Mouse (Mus musculus) hindbrain, embryonic 14.5 days (tissue): ENCODE data around the gene Zfp775. TPM values are rescaled to one million over a fixed set of nuclear protein-coding genes. Genes with fewer than 3 reads are reported as not detected.

ENCODE experiments used
- ATAC-seq: fragments of 200-750 bp; cut with Nextera tagmentation; 2 replicates; pipeline ENCODE4 v1.8.0; 2017; ENCODE audit warnings: moderate number of reproducible peaks, mild to moderate bottlenecking, moderate TSS enrichment, moderate library complexity; ENCODE audit not compliant: low FRiP score
- DNase-seq: peaks from one replicate; pipeline ENCODE4 v3.0.0-alpha.2; 2015; ENCODE audit warnings: low spot score
- H3K27ac ChIP-seq: fragments of 300-500 bp; sonication (generic); 2 replicates; pipeline ENCODE4 v1.5.1; 2014; ENCODE audit warnings: mild to moderate bottlenecking, moderate library complexity
- H3K27me3 ChIP-seq: fragments of 300-500 bp; sonication (generic); 2 replicates; pipeline ENCODE4 v1.6.1; 2014; ENCODE audit warnings: mild to moderate bottlenecking, low read length, mixed read lengths; ENCODE audit not compliant: control insufficient read depth, insufficient read depth
- H3K36me3 ChIP-seq: fragments of 300-500 bp; sonication (generic); replicated peaks from 2 replicates; pipeline ENCODE4 v1.6.1; 2014; ENCODE audit not compliant: control insufficient read depth, insufficient read depth
- H3K4me1 ChIP-seq: fragments of 300-500 bp; sonication (generic); replicated peaks from 2 replicates; pipeline ENCODE4 v1.6.1; 2014; ENCODE audit warnings: antibody characterized with exemption, low read length, mixed read lengths; ENCODE audit not compliant: control insufficient read depth, insufficient read depth
- H3K4me2 ChIP-seq: fragments of 300-500 bp; sonication (generic); replicated peaks from 2 replicates; pipeline ENCODE4 v1.6.1; 2014; ENCODE audit warnings: mild to moderate bottlenecking, moderate library complexity
- H3K4me3 ChIP-seq: fragments of 300-500 bp; sonication (generic); replicated peaks from 2 replicates; pipeline ENCODE4 v1.5.1; 2014; ENCODE audit warnings: mild to moderate bottlenecking, low read length
- H3K9ac ChIP-seq: fragments of 300-500 bp; sonication (generic); 2 replicates; pipeline ENCODE4 v1.6.1; 2014
- H3K9me3 ChIP-seq: fragments of 300-500 bp; sonication (generic); 2 replicates; pipeline ENCODE4 v1.6.1; 2016; ENCODE audit warnings: low read length; ENCODE audit not compliant: control insufficient read depth
- WGBS: fragments of 180-500 bp; shearing (Covaris S2); extraction: QIAGEN DNeasy Blood & Tissue Kit; methylation state at CpG from one replicate; pipeline ENCODE4 v1.1.7; 2014; 5-methylcytosine and 5-hydroxymethylcytosine counted together
- polyA plus RNA-seq: library from polyadenylated mRNA; unstranded; fragments of >200 nt; fragmentation: Nextera tagmentation; extraction: Ambion mirVana; gene quantifications from 2 replicates; pipeline ENCODE4 v1.2.1, GENCODE M21; 2014

Zfp775 gene
- polyA plus RNA-seq, 1 experiment from 2014 or later: 11.8 TPM

DNA sequence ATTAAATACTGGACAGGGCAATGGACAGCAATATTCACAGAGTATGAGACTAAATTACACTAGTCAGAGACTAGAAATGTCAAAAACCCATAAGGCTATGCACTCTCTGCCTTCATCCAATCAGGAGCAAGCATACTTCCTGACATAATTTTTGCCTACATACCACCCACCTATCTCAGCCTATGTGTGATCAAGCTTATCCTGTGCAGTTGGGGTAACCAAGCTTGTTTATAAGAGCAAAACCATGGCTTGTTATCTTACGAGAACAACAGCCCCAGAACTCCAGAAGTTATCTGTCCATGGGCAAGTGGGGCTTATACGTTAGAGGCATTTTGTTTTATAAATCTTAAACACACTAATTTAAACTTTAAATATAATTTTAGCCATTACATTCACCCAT is 33.2 kb downstream of the Zfp775 start:
- H3K9me3 ChIP-seq: no peaks in the 10 kb centered on the region
- H3K9ac ChIP-seq: no peak overlapping the region
- H3K27me3 ChIP-seq: no peaks in the 10 kb centered on the region
- WGBS: 85% methylated on average over 2 of the region's 2 CpGs
- 0 out of 2 replicates have a peak, but pooled peaks cover under 1% of the 10 kb centered on the region for H3K4me1 ChIP-seq
- no peaks in the 10 kb centered on the region for H3K36me3 ChIP-seq
- no peak overlapping the region for H3K27ac ChIP-seq
- H3K4me2 ChIP-seq: no peak overlapping the region
- H3K4me3 ChIP-seq: no peak overlapping the region
- DNase-seq (no peak), ATAC-seq (no peak)

DNA sequence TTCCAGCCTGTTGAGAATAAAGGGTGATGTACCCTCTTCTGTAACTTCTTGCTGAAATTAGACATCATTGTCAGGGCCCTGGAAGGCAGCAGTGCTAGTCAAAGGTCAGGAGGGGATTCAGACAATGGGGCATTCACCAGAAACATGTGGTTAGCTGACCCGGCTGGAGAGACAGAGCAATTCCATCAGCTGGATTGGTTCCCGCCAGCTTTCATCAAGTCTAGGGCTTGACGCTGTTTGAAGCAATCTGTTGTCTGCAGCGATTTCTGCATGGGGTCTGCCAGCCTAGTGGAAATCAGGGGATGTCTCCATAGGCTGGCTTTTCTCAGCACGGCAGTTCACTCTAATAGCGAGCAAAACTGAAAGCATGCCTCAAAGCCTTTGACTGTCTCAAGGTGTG is 34.7 kb downstream of the Zfp775 start:
- ATAC-seq (no peak), DNase-seq (no peak)
- no peaks in the 10 kb centered on the region for H3K9me3 ChIP-seq
- no peaks in the 10 kb centered on the region for H3K4me1 ChIP-seq
- H3K4me2 ChIP-seq: no peak overlapping the region
- H3K27ac ChIP-seq: no peak overlapping the region
- H3K9ac ChIP-seq: no peak overlapping the region
- no peaks in the 10 kb centered on the region for H3K36me3 ChIP-seq
- no peaks in the 10 kb centered on the region for H3K27me3 ChIP-seq
- WGBS: 33% methylated on average over 6 of the region's 6 CpGs
- no peak overlapping the region for H3K4me3 ChIP-seq

DNA sequence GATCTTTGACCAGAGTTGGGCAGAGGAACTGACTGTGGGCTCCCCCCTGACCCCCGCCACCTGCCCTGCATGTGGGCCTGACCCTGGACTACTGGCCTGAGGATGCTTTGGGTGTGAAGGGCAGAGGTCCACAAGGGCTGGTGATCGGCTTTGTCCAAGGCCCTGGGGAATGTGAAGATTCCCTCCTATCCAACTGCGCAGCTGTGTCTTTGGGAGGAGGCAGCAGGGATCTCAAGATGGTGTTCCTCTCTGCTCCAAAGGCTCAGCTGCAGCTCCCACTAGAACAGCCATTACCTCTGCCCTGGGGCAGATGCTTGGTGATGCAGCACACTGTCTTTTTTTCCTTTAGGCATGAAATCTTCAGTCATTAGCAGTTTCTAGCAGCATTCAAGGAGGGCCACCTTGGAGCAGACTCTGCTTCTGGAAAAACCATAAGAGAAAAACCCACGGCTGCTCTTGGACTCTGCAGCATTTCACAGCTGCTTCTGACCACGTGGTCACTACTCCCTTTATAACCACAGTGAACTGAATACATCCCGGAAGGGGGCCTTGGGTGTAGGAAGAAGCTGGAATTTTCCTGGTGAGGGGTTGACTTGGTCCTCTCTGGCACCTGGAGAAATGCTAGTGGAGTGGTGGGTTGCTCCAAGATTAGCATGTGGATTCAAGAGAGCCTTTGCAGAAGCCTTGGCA is 36.1 kb downstream of the Zfp775 start:
- H3K36me3 ChIP-seq: no peaks in the 10 kb centered on the region
- 67% methylated on average over 6 of the region's 6 CpGs for WGBS
- H3K27me3 ChIP-seq: no peaks in the 10 kb centered on the region
- no peaks in the 10 kb centered on the region for H3K9me3 ChIP-seq
- no peak overlapping the region for H3K9ac ChIP-seq
- no peak overlapping the region for H3K4me2 ChIP-seq
- DNase-seq: no peak
- no peak for ATAC-seq
- H3K4me3 ChIP-seq: no peak overlapping the region
- H3K4me1 ChIP-seq: no peaks in the 10 kb centered on the region
- H3K27ac ChIP-seq: no peak overlapping the region

DNA sequence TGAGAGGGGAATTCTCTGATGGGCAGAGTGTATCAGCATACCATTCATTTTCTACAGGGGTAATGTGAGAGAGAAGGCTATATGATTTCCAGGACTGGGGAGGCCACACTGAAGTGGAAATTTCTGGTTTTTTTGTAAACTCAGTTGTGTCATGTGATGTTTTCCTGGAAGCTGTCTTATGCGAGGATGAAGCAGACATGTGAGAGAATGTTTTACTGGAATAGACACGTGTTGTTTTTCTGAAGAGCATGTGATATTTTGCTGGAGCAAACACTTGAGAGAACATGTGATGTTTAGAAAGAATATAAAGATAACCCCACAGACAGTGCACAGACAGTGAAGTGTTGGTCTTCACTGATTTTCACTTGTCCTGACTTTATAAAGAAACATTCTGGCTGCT is 36.7 kb downstream of the Zfp775 start:
- ATAC-seq: no peak
- H3K9ac ChIP-seq: no peak overlapping the region
- H3K27ac ChIP-seq: no peak overlapping the region
- no peaks in the 10 kb centered on the region for H3K4me1 ChIP-seq
- H3K4me2 ChIP-seq: no peak overlapping the region
- no peaks in the 10 kb centered on the region for H3K9me3 ChIP-seq
- no peaks in the 10 kb centered on the region for H3K27me3 ChIP-seq
- DNase-seq: no peak
- no peaks in the 10 kb centered on the region for H3K36me3 ChIP-seq
- H3K4me3 ChIP-seq: no peak overlapping the region
- 77% methylated on average over 2 of the region's 2 CpGs for WGBS

DNA sequence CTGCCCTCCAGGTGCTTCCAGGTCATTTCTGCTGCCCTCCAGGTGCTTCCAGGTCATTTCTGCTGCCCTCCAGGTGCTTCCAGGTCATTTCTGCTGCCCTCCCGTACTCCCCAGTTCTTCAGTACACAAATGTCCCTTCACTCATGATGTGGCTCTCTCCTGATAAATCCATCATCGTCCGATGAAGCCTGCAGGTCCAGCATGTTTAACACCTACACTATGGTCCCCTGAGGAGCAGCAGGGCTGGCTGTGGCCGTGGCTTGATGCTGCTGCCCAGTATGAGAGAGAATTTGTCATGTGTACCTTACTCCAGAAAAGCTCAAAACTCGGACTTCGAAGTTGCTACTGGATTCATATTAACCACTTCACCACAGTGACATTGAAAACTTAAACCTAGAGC is 39.5 kb downstream of the Zfp775 start:
- 82% methylated on average over 6 of the region's 6 CpGs for WGBS

DNA sequence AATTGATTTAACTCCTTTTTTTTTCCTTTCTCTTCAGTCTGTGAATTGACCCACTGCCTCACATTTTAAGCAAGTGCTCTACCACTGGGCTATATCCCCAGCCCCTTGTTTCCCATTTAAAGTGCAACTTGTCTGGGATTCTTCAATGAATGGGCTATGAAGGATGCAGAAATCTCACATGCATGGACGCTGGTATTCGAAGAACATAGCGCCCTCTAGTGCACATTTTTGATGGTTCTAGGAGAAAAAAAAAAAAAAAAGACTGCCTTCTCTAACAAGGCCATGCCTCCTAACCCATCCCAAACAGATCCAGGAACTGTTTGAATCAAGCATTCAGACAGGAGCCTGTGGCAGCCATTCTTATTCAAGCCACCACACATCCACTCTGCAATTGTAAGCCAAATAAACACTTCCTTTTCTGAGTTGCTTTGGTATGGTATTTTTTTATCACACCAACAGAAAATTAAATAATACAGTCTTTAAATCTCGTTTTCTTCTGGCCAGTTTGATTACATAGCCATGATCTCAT is 41.0 kb downstream of the Zfp775 start:
- Histone ChIP-seq H3K27me3 (no peaks in the 10 kb centered on the region), H3K9ac (no peak overlapping the region), H3K4me2 (no peak overlapping the region), H3K27ac (no peak overlapping the region), H3K9me3 (no peaks in the 10 kb centered on the region), H3K36me3 (no peaks in the 10 kb centered on the region), H3K4me1 (no peaks in the 10 kb centered on the region), H3K4me3 (no peak overlapping the region)
- WGBS: 22% methylated on average over 4 of the region's 4 CpGs
- DNase-seq: peak; percentile 85
- no peak for ATAC-seq

More for the DNA sequence above, 39.5 kb downstream of the Zfp775 start:
- Histone ChIP-seq H3K36me3 (no peaks in the 10 kb centered on the region), H3K9ac (no peak overlapping the region), H3K4me3 (no peak overlapping the region), H3K4me2 (no peak overlapping the region), H3K9me3 (no peaks in the 10 kb centered on the region), H3K27ac (no peak overlapping the region), H3K27me3 (no peaks in the 10 kb centered on the region), H3K4me1 (no peaks in the 10 kb centered on the region)
- ATAC-seq (no peak), DNase-seq (no peak)

DNA sequence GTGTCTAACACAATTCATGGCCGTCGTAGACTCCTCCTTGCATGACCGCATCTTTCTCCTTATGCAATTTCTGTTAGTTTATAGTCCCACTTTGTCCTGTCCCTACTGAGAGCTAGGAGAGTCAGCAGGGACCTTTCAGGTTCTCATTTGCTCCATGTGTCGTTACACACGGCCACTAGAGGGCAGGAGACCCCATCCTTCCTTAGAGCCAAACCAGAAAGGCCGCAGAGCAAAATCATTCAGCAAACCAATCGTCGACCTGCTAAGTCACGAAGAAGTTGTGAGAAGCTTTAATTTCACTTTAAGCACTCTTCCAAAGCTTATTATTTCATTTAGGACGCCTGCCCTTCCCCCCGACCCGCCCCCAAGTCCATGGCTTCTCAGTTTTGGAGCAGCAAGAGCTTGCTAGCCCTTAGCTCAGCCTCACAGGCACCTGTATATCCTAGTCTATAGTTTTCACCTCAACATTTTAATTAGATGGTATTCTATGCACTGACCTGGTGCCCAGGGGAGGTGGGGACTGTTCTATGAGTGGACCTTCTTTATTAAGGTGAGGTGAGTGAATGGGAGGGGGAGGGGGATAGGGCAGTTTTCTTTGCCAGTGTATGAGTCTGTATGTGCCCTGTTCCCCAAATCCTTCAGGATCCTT is 43.9 kb downstream of the Zfp775 start:
- DNase-seq (peak; percentile 79), ATAC-seq (peak; percentile 57; the same call in 1 of the 2 replicates)
- Histone ChIP-seq H3K27me3 (no peaks in the 10 kb centered on the region), H3K4me3 (no peak overlapping the region), H3K27ac (no peak overlapping the region), H3K4me2 (no peak overlapping the region), H3K36me3 (no peaks in the 10 kb centered on the region), H3K9ac (no peak overlapping the region), H3K9me3 (no peaks in the 10 kb centered on the region), H3K4me1 (no peaks in the 10 kb centered on the region)
- 15% methylated on average over 12 of the region's 12 CpGs for WGBS

DNA sequence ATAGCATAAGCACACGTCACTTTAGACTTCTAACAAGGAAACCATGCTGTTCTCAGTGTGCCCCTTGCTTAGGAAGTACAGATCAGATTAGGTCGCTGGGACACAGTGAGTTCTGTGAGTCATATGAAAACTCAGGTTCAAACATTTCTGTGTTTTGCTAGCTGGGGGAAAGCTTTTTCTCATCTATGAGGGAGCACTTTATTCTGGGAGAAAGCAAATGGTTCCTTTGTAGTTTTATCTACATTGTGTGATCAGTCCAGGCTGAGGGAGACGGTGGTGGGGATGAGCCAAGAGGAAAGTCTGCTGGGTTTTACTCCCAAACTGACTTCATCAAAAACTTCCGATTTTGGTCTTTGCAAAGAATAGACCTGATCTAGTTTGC is 44.4 kb downstream of the Zfp775 start:
- Histone ChIP-seq H3K9me3 (no peaks in the 10 kb centered on the region), H3K27ac (no peak overlapping the region), H3K36me3 (no peaks in the 10 kb centered on the region), H3K27me3 (no peaks in the 10 kb centered on the region), H3K4me1 (no peaks in the 10 kb centered on the region), H3K9ac (no peak overlapping the region), H3K4me2 (no peak overlapping the region), H3K4me3 (no peak overlapping the region)
- ATAC-seq: no peak
- WGBS: 88% methylated on average over 4 of the region's 4 CpGs
- DNase-seq: no peak

DNA sequence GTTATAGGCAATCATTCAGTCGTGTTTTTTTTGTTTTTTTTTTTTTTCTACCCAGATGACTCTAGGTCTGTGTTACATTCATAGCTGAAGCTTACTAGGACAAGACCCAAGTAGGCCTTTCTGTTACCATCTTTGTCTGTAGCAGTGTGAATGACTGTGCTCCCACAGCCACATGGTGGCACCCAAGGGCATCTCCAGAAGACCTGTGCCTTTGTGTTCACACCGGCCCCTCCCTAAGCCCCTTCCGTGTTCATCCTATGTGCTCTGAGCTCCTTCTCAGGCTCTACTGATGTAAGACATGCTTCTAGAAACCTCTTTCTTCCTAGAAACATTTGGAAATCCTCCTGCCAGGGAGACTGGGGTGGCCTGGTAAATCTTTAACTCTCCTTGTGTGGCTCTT is 45.1 kb downstream of the Zfp775 start, which contains the start of gene Gimap8:
Gene Gimap8 (plus strand): TSS at position 240 of the 400 bp plus-strand sequence.
- ATAC-seq (no peak), DNase-seq (no peak)
- 47% methylated on average over 3 of the region's 3 CpGs for WGBS
- no peak within 1 kb of the TSS for H3K4me3 ChIP-seq
- no peaks in the 10 kb centered on the region for H3K36me3 ChIP-seq
- no peaks in the 10 kb centered on the region for H3K27me3 ChIP-seq
- no peak within 1 kb of the TSS for H3K27ac ChIP-seq
- no peak within 1 kb of the TSS for H3K9ac ChIP-seq
- no peaks in the 10 kb centered on the region for H3K4me1 ChIP-seq
- no peak within 1 kb of the TSS for H3K4me2 ChIP-seq
- no peaks in the 10 kb centered on the region for H3K9me3 ChIP-seq
